Mouse (Mus musculus) thymus, adult 2 months (tissue): Measurements from ENCODE around the gene Opn4.

Experiments
- CTCF ChIP-seq: fragments of 200-500 bp; IDR thresholded peaks from 2 replicates; pipeline ENCODE4 v1.5.1; 2012; ENCODE audit warnings: mild to moderate bottlenecking, control low read depth, low read length, moderate library complexity, borderline replicate concordance; ENCODE audit not compliant: control insufficient read depth, poor library complexity, insufficient read depth; ENCODE audit errors: extremely low read depth
- POLR2A ChIP-seq: fragments of 200-500 bp; IDR thresholded peaks from 2 replicates; pipeline ENCODE4 v1.6.1; 2012; ENCODE audit warnings: mild to moderate bottlenecking, low read length, control low read depth, moderate library complexity; ENCODE audit not compliant: control insufficient read depth, poor library complexity, insufficient read depth; ENCODE audit errors: extremely low read depth

DNA sequence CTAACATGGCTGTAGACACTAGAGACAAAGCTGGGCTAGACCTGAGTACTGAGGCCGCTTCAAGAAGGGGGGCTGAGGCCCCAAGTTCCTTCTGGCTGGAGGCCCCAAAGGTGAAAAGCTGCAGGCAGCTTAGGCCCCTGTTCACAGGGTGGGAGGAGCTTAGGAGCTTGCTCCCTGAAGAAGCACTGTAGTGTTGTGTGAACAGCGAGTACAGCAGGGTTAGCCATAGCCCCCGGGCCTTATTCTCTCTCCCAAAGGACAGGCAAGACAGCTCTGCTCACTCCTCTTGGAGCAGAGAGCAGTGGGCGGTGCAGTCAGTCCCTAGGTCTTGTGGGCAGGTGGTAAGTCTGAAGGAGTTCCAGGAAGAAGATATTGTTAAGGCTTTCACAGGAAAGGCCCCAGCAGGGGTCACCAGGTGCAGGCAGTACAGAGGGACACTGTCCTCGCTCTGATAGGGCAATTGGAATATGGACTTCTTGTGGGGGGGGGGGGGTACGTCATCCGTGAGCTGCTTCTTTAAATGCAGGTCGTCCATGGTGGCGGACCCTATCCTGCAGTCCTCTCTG is 26.5 kb downstream of the Opn4 start:
- no peak for TF ChIP-seq POLR2A
- no peak for TF ChIP-seq CTCF
